Mouse (Mus musculus): ENCODE data around the gene Dtx3l.
"Not testable (repeated sequence)": the region's sequence is repeated elsewhere in the genome, so short reads cannot be mapped to it uniquely, and the experiment has no call there.

The Dtx3l gene

DNA sequence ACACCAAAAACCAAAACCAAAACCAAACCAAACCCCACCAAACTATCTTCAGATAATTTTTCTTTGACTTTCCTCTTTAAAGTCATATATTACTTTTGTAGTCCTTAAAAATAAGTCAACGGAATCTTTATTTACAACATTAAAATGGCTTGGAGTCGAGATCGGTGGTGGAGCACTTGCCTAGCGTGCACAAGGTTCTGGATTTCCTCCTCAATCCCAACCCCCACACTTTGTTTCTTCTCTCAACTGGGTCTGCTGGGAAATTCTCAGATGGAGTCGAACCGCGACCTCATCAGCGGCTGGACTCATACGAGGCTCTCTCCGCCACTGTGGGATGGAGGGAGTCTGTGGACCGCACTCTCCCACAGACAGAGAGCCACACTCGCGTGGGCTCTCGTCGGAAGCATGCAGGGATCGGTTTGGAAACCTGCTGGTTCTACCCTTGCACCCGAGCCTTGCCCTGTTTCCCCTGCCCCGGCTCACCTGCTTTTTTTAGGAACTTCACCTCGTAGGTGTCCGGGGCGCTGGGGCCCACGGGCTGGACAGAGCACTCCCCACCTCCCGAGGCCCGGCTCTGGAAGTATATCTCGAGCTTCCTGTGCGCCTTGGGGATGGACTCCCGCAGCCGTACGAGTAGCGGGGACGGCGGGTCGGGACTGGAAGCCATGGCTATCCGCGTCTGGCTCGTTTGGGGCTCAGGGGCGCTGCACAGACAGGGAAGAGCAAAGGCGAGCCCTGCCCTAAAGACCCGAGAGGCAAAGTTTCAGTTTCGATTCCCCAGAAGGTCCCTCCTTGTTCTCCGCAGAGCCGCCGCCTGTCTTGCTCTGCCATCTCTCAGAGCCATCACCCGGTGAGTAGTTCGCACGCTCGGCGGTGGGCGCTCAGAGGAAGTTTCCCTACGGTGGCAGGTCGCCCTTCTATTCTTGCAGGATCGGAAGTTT, at the start of gene Dtx3l, which contains the start of gene Parp9:
Gene Dtx3l (minus strand): TSS at position 941 of the 941 bp plus-strand sequence.
Gene Parp9 (plus strand): TSS at position 260 of the 941 bp plus-strand sequence.
- peak; percentile 27 to 42 for DNase-seq (ENCODE audit: low spot score in 2 of 2)

DNA sequence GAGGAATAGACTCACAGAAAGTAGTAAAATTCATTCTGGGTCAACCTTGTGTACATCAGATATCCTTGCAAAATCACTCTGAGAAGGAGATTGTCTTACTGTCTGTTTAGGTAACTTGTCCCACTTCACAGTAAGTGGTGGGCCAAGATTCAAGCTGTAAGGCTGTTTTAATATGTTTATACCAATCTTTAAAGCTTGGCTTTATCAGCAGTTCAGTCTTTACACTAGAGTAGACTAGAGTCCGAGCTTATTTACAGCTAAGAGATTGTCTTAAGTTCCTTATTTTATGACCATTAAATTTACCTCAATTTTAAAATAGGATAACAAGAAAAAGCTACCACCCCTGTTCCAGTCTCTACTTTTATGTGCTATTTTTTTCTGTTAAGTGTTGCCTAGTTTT, 49.0 kb upstream of the Dtx3l start:
- DNase-seq (ENCODE audit: low spot score in 2 of 2) = no peak

DNA sequence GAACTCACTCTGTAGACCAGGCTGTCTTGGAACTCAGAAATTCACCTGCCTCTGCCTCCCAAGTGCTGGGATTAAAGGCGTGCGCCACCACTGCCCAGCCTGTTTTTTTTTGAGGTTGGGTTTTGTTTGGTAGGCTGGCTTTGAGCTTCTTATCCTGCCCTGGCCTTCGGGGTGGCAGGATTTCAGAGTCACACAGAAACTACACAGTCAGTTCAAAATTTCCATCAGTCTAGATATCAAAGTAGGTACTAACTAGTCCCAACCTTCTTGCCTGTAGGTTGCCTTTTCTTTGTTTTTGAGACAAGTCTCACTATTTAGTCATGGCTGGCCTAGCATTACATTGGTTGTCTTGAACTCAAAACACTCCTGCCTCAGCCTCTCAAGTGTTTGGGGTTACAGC, 45.5 kb upstream of the Dtx3l start:
- no peak for DNase-seq (ENCODE audit: low spot score in 2 of 2)

DNA sequence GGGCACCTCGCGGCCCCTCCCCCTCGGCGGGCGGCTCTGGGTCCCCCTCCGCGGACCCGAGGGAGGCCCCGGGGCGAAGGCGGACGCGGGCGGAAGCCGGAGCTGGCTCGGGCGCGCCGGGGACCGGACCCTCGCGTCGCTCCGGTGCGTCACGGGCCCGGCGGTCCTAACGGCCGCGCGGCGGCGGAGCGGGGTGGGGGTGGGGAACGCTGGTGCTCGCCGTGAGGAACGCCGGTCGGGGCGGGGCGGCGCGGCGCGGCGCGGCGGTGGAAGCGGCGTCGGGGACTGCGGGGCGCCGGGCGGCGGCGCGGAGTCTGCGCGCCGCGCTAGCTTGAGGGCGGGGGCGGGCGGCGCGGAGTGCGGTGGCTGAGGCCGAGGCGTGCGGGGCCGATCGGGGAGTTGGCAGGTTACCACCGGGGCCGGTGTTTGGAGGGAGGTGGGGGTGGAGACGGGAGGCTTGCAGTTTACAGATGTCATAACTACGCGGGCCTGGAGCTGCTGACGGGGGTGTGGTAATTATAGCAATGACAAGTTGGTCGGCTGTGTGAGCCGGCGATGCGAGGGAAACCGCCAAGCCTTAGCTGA, 44.7 kb upstream of the Dtx3l start:
- DNase-seq (ENCODE audit: low spot score in 2 of 2) = peak; percentile 74 to 75

DNA sequence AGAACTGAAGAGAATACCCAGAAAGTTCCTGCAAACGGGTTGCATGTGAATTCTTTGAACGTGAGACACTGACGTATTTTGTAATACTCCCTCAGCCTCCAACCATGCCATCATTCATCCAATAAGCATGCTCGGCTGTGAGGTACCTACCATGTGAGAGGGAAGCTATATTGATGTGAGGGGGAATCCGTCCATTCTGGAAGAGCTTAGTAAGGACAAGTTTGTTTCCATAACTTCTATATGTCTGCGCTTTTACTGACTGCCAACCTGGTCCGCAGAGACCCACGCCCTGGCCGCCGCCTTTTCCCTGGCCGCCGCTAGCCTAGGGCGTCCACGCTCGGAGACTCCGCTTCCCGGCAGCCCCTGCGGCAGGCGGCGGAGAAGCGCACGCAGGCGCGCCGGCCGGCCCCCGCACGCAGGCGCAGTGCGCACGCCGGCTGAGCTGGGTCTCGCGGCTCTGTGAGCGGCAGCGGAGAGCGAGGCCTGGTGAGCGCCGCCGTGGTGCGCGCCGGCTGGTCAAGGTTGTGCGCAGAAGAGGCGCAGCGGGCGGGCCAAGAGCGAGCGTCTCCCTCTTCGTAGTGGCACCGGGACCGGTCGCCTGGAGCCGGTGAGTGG, 44.1 kb upstream of the Dtx3l start:
- peak; percentile 87 to 90 for DNase-seq (ENCODE audit: low spot score in 2 of 2)

DNA sequence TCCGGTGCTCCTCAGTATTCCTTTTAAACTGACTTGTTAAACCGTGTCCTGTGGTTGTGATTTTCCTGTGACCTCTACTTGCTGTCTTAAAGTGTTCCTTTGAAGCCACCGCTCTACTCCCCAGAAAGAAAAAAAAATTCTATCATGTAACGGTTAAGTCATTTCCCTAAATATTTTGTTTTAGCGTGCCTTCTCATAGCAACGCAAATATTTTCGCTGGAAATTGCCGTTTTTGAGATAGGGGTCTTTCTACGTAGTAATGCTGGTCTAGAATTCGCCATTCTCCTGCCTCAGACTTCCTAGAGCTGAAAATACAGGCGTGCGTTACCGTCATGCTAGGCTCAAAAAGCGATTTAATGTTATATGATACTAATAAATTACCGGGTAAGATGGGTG, 43.6 kb upstream of the Dtx3l start:
- DNase-seq (ENCODE audit: low spot score in 2 of 2) = no peak

DNA sequence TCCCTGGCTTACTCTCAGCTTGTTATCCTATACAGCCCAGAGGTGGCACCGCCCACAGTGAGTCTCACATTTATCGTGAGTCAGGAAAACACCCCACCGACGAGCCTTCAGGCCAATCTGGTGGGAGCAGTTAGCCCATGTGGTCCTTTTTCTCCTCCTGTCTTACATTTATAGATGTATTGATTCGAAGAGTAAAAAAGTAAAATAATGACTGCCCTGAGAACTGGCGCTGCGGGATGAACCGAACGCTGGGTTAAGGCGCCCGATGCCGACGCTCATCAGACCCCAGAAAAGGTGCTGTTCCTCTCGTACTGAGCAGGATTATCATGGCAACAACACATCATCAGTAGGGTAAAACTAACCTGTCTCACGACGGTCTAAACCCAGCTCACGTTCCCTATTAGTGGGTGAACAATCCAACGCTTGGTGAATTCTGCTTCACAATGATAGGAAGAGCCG, 42.4 kb upstream of the Dtx3l start:
- peak; percentile 100 for DNase-seq (ENCODE audit: low spot score in 2 of 2)

DNA sequence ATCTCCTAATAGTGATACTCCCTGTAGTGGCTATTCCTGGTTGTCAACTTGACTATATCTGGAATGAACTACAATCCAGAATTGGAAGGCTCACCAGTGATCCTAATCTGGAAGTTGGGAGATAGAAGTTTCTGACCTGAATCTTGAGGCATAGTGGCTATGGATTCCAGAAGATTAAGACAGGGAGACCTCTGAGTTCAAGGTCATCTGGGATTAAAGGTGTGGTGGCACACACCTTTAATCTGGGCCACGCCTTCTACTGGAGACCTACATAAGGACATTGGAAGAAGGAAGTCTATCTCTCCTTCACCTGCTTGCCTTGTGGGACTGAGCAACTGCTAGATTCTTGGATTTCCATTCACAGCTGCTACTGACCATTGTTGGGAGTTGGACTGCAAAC, 39.5 kb upstream of the Dtx3l start, which contains the start of gene Kpna1:
Gene Kpna1 (plus strand): TSS at position 301 of the 400 bp plus-strand sequence.
- not testable (repeated sequence) for DNase-seq (ENCODE audit: low spot score in 2 of 2)

DNA sequence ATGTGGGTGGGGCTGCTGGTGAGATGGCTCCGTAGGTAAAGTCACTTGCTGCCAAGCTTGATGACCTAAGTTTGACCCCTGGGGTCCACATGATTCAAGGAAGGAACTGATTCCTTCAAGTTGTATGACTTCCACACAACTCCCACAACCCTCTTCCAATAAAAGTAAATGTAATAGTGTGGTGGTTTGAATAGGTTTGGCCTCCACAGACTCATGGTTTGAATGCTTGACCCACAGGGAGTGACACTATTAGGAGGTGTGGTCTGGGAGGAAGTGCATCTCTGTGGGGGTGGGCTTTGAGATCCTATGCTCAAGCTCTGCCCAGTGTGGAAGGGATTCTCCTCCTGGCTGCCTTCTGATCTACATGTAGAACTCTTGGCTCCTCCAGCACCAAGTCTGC, 35.1 kb upstream of the Dtx3l start:
- no peak for DNase-seq (ENCODE audit: low spot score in 2 of 2)

DNA sequence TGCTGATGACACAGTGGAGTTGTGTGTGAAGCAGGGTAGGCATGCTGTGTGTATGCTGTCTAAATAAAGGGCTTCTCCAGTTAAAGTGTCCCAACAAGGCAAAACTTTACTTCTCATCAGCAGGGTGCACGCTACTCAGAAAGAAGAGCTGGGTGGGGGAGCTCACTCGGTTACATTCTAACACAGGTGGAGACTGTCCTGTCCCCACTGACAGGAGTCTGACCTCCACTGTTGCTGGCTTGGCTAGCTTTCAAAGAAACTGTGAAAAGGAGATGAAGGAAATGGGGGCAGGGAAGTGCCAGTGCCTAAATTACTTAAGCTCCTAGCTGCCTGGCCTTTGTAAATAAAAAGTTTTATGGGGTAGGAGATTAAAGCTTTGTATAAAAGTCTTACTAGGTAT, 29.2 kb upstream of the Dtx3l start:
- DNase-seq (ENCODE audit: low spot score in 2 of 2) = no peak

DNA sequence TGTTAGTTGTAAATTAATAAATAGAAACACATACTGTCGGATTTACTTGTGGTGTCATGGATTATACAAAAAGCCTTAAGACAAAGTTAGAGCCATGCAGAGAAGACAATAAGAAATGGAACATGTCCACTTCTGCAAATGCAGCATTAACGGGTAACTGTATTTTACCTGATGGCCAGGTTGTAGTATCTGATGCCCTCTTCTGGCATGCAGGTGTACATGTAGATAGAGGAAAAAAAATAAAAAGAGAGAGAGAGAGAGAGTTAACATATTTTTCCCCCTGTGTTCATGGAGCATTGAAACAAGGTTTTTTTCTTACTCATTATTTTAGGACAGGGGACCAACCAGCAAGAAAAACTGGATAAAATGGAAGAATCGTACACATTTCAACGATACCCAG, 28.4 kb upstream of the Dtx3l start:
- DNase-seq (ENCODE audit: low spot score in 2 of 2) = no peak

DNA sequence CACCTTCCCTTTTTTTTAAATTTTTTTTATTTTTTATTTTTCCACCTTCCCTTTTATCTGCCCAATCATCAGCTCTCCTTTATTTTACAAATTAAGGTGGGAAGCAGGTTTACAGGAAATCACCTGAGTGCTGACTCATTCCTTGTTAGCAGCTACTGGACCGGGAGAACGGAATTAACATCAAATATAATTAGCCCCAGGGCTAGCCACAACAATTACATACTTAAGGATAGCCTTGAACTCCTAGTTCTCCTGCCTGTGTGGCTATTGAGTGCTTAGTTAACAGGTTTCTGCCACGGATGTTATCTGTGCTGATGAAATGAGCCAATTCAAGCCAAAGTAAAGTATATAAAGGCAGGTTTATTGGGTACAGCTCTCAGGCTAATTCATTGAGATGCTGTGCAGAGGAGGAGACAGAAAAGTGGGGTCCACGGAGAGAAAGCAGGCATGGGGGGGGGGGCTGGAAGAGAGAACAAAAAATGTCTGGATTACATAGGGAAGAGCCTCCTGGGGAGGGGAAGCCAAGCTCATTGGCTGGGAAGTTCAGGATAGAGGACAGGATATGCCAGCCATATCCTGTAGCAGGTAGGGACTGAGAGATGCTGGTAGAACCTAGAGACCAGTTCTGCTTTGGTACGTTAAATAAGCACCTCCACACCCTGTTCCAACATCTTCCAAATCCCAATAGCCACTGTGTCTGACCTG, 27.6 kb upstream of the Dtx3l start:
- no peak for DNase-seq (ENCODE audit: low spot score in 2 of 2)

DNA sequence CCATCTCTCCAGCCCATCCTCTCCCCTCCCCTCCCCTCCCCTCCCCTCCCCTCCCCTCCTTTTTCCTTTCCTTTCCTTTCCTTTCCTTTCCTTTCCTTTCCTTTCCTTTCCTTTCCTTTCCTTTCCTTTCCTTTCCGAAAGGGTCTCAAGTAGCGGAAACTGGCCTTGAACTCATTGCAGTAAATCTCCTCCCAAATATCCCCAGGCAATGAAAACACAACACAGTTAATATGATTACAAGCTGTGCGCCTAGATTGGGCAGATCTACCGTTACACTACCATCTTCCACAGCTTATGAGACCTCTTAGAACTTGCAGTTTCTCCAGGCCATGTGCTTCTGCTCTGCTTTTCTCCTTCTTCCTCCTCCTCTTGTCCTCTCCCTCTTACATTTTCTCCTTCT, 27.0 kb upstream of the Dtx3l start:
- not testable (repeated sequence) for DNase-seq (ENCODE audit: low spot score in 2 of 2)

DNA sequence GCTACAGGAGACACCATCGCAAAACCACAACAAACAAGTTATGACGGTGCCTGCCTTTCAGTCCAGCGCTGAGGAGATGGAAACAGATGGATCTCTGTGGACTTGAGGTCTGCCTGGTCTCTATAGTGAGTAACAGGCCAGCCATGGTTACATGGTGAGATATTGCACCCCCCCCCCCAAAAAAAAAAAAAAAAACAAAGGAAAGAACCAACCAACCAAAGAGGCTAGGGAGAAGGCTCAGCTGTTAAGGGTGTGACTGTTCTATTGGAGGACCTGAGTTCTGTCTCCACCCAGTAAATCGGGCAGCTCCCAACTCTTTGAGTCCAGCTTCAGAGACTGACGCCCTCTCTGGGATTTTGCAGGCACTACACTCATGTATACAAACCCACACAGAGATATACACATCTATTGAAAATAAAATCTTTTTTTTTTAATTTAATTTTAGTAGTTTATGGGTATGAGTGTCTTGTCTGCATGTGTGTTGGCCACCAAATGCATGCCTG, 13.7 kb upstream of the Dtx3l start:
- no peak for DNase-seq (ENCODE audit: low spot score in 2 of 2)

DNA sequence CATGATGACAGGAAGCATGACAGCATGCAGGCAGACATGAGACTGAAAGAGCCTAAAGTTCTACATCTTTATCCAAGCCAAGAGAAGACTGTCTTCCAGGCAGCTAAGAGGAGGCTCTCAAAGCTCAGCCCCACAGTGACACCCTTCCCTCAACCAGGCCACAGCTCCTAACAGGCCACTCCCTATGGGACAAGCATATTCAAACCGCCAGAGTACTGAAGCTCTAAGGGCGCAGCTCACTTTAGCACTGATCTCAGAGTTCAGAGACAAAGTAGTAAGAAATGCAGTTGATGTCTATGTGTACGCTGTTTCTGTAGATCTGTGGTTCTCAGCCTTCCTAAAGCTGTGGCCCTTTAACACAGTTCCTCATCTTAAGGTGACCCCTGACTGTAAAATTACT, 12.3 kb upstream of the Dtx3l start:
- DNase-seq (ENCODE audit: low spot score in 2 of 2) = no peak

DNA sequence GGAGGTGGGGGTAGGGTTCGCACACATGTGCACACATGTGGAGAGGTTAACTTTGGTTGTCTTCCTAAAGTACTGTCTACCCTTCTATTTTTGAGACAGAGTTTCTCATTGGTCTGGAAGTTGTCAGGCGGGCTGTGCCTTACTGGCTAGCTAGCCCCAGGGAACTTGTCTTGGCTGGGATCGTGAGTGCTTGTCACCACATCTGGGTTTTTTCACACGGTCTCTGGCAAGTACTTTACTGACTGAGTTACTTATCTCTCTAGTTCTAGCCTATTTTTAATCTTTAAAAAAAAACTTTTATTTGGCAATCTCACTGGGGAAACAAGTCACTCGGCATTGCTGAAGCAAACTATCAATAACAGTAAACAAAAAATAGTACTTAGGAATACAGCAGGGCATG, 10.3 kb upstream of the Dtx3l start:
- DNase-seq (ENCODE audit: low spot score in 2 of 2) = no peak

DNA sequence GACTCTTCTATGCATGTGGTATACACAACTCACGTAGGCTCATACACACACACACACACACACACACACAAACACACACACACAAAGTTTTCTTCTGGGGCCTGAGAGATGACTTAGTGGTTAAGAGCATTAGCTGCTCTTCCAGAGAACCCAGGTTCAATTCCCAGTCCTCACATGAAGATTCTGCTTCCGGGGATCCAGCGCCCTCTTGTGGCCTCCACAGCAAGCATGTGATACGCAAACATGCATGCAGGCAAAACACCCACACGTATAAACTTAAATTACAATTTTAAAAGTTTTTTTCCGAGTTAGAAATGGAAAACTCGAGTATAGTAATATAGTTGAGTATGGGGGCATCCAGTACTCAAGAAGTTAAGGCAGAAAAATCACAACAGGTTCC, 2.4 kb upstream of the Dtx3l start:
- DNase-seq (ENCODE audit: low spot score in 2 of 2) = no peak

DNA sequence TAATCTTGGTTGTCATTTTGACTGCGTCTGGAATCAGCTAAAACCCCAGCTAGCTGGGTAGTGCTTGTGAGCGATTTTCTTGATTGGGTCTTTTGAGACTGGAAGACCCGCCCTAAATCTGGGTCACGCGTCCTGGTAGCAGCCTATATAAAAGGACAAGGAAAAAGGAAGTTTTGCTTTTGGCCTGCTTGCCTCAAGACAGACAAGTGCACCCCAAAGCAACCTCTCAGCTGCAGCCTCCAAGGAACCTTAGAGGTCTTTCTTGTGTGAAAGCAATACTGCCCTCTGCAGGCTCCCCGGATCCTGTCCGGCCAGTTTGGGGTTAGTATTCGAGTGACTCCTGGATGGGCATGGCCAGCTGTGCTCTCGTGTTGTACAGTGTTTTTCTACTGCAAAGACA, 739 bp upstream of the Dtx3l start:
- peak; percentile 70 to 81 for DNase-seq (ENCODE audit: low spot score in 2 of 2)

DNA sequence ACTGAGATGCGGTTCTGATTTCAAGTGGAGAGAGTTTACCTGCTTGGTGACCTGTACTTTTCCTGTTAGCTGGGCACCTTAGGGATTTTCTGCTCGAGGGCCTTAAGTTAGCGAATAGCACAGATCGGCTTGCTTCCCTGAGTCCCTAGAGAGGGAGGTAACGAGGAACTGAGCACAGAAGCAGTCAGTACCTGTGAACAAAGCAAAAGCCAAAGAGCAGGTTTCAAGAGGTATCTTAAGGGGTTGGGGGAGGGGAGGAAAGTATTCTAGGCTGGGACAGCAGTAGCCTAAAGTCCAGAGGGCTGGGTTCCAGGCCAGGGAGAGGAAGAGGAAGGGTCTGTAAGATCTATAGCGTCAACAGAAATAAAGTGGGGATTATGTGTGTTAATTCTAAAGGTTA, 310 bp upstream of the Dtx3l start:
- DNase-seq (ENCODE audit: low spot score in 2 of 2) = peak in 1 of 2 experiments; percentile 3

DNA sequence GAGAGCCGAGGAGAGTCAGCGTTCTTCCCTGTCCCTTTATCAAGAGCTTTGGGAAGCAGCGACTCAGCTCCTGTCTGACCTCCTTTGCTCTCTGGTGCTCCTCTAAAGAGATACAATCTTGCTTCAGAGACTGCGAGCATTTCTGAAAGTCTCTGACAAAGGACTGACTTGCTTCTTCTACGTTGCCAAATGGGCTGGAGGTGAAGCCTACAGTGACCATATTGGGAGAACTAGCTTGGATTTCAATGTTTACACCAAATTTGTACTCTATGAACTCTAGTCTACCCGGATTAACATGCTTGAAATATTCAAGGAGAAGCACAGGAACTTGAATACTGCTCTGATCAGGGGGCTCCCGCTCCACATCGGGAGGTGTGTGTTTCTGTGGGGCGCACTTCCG, 5.8 kb downstream of the Dtx3l start:
- no peak for DNase-seq (ENCODE audit: low spot score in 2 of 2)

DNA sequence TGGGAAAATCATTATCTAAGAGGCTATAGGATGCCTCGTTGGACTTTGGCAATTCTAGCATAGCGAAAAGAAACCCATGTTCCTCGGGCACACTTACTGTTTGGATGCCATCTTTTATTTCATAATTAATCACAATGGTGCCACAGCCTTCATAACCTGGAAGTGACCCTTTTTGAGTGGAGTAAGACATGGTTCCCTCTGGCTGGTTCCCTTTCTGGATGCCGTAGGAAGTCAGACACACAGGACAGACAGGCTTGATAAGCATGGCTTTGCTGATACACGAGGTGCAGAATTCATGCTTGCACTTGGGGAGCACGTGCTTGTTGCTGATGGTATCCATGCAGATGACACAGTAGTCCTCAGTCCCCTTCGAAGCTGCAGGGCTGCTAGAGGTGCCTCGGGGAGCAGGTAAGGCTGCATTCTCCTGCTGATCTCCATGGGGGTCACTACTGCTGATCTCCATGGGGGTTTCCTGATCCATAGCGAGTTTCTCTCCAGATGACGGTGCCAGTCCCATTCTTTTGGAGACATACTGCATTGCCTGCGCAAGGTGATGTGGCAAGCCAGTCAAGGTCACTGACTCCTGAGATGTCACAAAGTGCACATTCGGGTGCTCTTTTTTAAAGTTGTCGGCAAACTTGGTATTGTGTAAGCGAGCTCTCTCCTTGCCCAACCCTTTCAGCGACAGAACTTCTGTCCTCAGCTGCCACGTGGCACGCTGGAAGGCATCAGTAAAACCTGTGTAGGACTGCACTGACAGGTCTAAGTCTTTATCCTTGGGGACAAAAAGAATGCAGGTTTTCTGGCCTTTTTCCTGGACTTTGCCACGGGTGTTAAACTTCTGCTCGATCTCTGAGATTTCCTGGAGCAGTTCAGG, 6.5 kb downstream of the Dtx3l start:
- DNase-seq (ENCODE audit: low spot score in 2 of 2) = no peak

Data from right cerebral cortex, adult 2 months (tissue).